Mouse (Mus musculus) gastrocnemius, postnatal 36 days (tissue): ENCODE data around the gene Bsdc1. TPM values are rescaled to one million over a fixed set of nuclear protein-coding genes. Genes with fewer than 3 reads are reported as not detected.
"Not testable (repeated sequence)": the region's sequence is repeated elsewhere in the genome, so short reads cannot be mapped to it uniquely, and the experiment has no call there.

Experiments
- DNase-seq, 2 experiments: peaks; one replicate each; pipeline ENCODE4 v3.0.0; 2022
- intact Hi-C: fragments of 180-260 bp; cut with DNase I; formaldehyde crosslinking; loops from one replicate; pipeline ENCODE4 v1.15.1; 2025
- total RNA-seq, 2 experiments: library from RNA; stranded (reverse); gene quantifications; 2 replicates each; pipeline ENCODE4 v1.2.3; 2021

Bsdc1 gene
- total RNA-seq, 2 experiments from 2014 or later: 28.7 to 35.8 TPM

- intact Hi-C loops: no loop called here
- no peak for DNase-seq
Observed at GRCm38 (mm10) chr4:129510723-129511412, 49.5 kb downstream of the Bsdc1 start.

- intact Hi-C loops: no loop called here
- no peak for DNase-seq
Observed at GRCm38 (mm10) chr4:129511413-129512096, 50.2 kb downstream of the Bsdc1 start.

DNA sequence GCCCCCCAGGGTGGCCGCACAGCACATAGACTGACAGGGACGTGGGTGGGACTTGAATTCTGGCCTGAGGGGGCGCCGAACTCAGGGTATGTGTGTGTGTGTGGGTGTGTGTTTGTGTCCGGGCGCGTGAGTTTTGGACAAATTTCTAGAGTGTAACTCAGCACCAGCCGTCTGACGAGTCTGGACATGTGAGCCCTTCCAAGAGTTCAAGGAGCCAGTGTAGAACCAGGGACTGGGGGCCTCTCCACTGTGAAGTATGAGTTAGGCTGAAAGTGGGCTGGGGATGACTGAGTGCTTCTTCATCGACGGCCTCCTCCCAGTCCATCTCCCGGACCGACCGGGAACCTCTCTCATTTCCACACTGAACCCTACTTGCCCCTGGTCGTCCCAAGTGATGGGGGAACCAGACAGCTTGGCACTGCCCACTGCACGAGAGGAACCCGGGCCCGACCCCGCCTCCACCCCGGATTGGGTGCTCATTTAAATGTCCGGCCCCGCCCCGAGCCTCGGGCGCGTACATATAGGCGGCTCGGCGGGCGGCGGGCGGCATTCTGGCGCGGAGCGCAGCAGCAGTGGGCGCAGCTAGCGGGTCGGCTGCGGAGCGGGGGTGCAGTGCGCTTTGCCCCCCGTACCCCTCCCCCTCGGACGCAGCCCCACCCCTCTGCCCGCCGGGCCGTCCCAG, 51.8 kb downstream of the Bsdc1 start, which contains the start of gene Marcksl1:
TSS of gene Marcksl1 (plus strand) at position 496 of the 682 bp plus-strand sequence.
- peak; percentile 60 to 67 for DNase-seq
- intact Hi-C loops: no loop called here

- intact Hi-C loops: no loop called here
- DNase-seq: no peak
Observed at GRCm38 (mm10) chr4:129513891-129514290, 52.5 kb downstream of the Bsdc1 start.

- DNase-seq: no peak
- intact Hi-C loops: no loop called here
Observed at GRCm38 (mm10) chr4:129514300-129514898, 53.0 kb downstream of the Bsdc1 start.

DNA sequence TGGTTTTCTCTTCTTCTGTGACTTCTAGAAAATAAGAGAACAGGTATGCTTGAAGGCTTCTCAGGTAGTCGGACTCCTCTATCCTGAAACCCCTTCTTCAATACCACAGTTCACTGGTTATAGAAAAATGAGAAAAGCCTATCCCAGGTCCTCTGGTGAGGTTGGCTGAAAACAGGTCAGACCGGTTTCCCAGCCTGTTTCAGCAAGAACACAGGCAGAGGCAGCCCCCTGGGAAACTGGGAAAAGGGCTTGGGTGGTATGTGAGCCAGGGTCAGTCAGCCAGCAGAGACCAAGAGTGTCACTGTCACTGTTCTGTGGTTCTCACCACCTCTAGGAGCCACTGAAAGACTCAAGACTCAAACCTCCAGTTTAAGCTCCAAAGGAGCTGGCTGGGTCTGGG, 55.5 kb downstream of the Bsdc1 start:
- intact Hi-C loops: no loop called here
- DNase-seq: no peak

DNA sequence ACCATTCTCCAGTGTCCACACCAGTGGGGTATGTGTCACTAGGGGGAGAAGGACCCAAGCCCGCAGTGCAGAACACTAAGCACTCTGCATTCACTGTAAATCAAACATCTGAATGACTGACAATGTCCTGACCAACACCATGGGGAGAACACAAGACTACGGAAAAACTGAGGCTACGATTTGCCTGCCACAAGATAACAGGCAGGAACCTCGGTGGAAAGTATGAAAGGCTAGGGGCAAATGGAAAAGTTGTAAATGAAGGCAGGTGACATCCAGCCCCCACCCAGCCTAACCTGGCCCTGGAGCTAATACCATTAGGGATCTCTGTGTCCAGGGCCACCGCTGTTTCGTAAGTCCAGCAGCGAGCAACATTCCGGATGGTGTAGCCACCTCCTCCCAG, 57.1 kb downstream of the Bsdc1 start:
- DNase-seq: no peak
- intact Hi-C loops: no loop called here

- intact Hi-C loops: no loop called here
- DNase-seq: no peak
Observed at GRCm38 (mm10) chr4:129525338-129525737, 64.0 kb downstream of the Bsdc1 start.

DNA sequence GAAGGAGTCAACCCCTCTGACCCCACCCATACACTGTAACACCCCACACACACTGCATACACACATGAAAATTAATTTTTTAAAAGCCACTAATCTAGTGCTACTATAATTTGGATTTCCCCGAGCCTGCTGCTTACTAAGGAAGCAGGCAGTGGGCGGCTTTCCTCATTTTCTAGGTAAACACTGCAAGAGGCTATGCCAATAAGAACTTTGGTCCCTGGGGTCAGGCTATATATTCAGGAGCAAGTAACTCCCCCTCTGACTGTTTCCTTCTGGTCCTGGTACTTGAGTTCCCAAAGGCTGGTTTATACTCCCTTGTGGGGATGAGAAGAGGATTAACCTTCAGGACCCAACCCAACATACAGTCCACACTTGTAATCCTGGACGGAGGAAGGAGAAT, 64.5 kb downstream of the Bsdc1 start:
- no peak for DNase-seq
- intact Hi-C loops: no loop called here

DNA sequence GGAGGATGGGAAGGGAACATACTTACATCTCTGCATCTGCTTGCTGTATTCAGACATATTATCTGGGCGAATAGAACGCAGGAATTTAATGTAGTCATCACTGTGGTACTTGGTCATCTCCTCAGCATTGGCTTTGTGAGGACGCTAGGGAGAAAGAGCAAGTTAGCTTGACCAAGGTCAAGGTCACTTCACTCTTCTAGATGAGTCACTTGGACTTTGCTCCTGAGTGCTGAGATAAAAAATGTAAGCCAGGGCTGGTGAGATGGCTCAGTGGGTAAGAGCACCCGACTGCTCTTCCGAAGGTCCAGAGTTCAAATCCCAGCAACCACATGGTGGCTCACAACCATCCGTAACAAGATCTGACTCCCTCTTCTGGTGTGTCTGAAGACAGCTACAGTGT, 67.5 kb downstream of the Bsdc1 start:
- DNase-seq, intact Hi-C loops: not testable (repeated sequence)

Other genes starting within 250 kb of the Bsdc1 start
- gene C77080, start 200.2 kb upstream of the Bsdc1 start, total RNA-seq: 1 to 10 TPM; 1.7 to 1.9 TPM
- 10 to 100 TPM; 38.3 to 44.9 TPM for gene Sync, start 174.0 kb upstream of the Bsdc1 start, total RNA-seq
- gene Rbbp4, start 126.2 kb upstream of the Bsdc1 start, total RNA-seq: 10 to 100 TPM; 36.0 to 47.3 TPM
- 10 to 100 TPM; 23.3 to 24.2 TPM for gene Zbtb8os, start 125.9 kb upstream of the Bsdc1 start, total RNA-seq
- 1 to 10 TPM in 1 of 2 experiments, under 1 TPM in 1; 0.76 to 1.1 TPM for gene Zbtb8a, start 83.5 kb upstream of the Bsdc1 start, total RNA-seq
- not detected for gene Zbtb8b, start 20.7 kb upstream of the Bsdc1 start, total RNA-seq
- not detected for gene Tssk3, start 29.4 kb downstream of the Bsdc1 start, total RNA-seq
- not detected for gene Fam229a, start 29.6 kb downstream of the Bsdc1 start, total RNA-seq
- gene Marcksl1, start 52.0 kb downstream of the Bsdc1 start, total RNA-seq: 1 to 10 TPM; 1.0 to 1.9 TPM
- gene Hdac1, start 81.1 kb downstream of the Bsdc1 start, total RNA-seq: 1 to 10 TPM; 9.0 to 9.9 TPM
- 1 to 10 TPM in 1 of 2 experiments, not detected in 1; 6.2 TPM for gene Lck, start 112.1 kb downstream of the Bsdc1 start, total RNA-seq
- gene Fam167b, start 117.0 kb downstream of the Bsdc1 start, total RNA-seq: not detected
- gene Eif3i, start 139.1 kb downstream of the Bsdc1 start, total RNA-seq: 100 to 1,000 TPM; 116 to 135 TPM
- gene Tmem234, start 139.1 kb downstream of the Bsdc1 start, total RNA-seq: 10 to 100 TPM; 29.3 to 30.0 TPM
- gene Dcdc2b, start 152.7 kb downstream of the Bsdc1 start, total RNA-seq: under 1 TPM; 0.51 to 0.62 TPM
- gene Iqcc, start 157.5 kb downstream of the Bsdc1 start, total RNA-seq: 1 to 10 TPM; 6.5 to 9.8 TPM
- 10 to 100 TPM; 41.0 to 44.5 TPM for gene Ccdc28b, start 162.4 kb downstream of the Bsdc1 start, total RNA-seq
- 10 to 100 TPM; 15.2 to 17.2 TPM for gene Txlna, start 179.5 kb downstream of the Bsdc1 start, total RNA-seq
- 10 to 100 TPM; 64.5 to 67.4 TPM for gene Kpna6, start 211.2 kb downstream of the Bsdc1 start, total RNA-seq
- gene Tmem39b, start 235.3 kb downstream of the Bsdc1 start, total RNA-seq: 1 to 10 TPM; 2.5 to 3.3 TPM